Comparison of ENCODE assay signal across 8 mouse cellular contexts in the genomic region with DNA sequence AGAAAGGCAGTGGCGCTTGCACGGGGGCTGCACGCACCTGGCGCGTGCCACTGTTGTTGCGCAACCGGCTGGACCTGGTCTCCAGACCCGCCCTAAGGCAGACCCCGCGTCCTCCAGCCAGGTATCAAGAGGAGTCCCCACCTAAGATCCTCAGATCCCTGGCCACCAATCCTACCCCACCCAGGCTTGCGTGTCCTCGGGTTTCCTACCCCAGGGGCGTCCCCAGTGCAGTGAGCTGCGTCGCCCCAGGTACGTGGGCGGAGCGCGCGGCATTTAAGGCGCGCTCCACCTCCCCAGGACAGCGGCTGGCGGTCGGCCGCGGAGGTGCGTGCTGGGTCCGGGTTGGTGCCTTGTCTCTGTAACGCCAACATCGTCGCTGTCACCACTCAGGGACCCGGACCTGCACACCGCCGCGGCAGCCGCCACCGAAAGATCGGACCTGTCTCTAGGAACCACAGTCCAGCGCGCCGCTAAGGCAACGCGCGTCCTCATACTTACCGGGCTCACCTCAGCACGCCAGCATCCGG. TPM values are rescaled to one million over a fixed set of nuclear protein-coding genes. Genes with fewer than 3 reads are reported as not detected.
DNase-seq lines count a peak whose midpoint lies in the region; ATAC-seq and TF ChIP-seq lines count a peak whose summit lies in the region.

A gene (plus strand): TSS at position 358 of the 527 bp plus-strand sequence.

- ATAC-seq in forebrain, embryonic 14.5 days: peak; percentile 42; the same call in 1 of the 2 replicates
- ATAC-seq in stomach, embryonic 16.5 days (ENCODE audit: insufficient read depth, low FRiP score): peak; percentile 47; the same call in 1 of the 2 replicates

- no peak within 1 kb of the TSS for H3K27ac ChIP-seq in forebrain, embryonic 14.5 days (ENCODE audit: low read depth, low read length)
- H3K27ac ChIP-seq in stomach, embryonic 16.5 days (ENCODE audit: low read length): no peak within 1 kb of the TSS

- no peaks in the 10 kb centered on the region for H3K36me3 ChIP-seq in E14TG2a.4 (ENCODE audit: insufficient read depth, low read length)
- no peaks in the 10 kb centered on the region for H3K36me3 ChIP-seq in forebrain, embryonic 14.5 days (ENCODE audit: control insufficient read depth, insufficient read depth, low read length)
- H3K36me3 ChIP-seq in stomach, embryonic 16.5 days (ENCODE audit: control insufficient read depth, insufficient read depth, low read length): no peaks in the 10 kb centered on the region

- H3K27me3 ChIP-seq in E14TG2a.4 (ENCODE audit: insufficient read depth, low read length): peaks cover 65% of the 10 kb centered on the region
- peaks cover 31% of the 10 kb centered on the region for H3K27me3 ChIP-seq in forebrain, embryonic 14.5 days (replicated peaks; ENCODE audit: control insufficient read depth, insufficient read depth, low read length)
- H3K27me3 ChIP-seq in stomach, embryonic 16.5 days (ENCODE audit: control insufficient read depth, insufficient read depth, low read length): peaks cover 33% of the 10 kb centered on the region

- H3K4me3 ChIP-seq in E14TG2a.4 (replicated peaks; ENCODE audit: low read length): peak within 1 kb of the TSS; percentile 81
- H3K4me3 ChIP-seq in forebrain, embryonic 14.5 days (ENCODE audit: low read depth, low read length): peak within 1 kb of the TSS; percentile 35
- H3K4me3 ChIP-seq in stomach, embryonic 16.5 days (replicated peaks; ENCODE audit: low read length): peak within 1 kb of the TSS; percentile 43

- peaks cover 33% of the 10 kb centered on the region for H3K4me1 ChIP-seq in E14TG2a.4 (replicated peaks; ENCODE audit: low read depth, low read length)
- no peaks in the 10 kb centered on the region for H3K4me1 ChIP-seq in forebrain, embryonic 14.5 days (ENCODE audit: control insufficient read depth, insufficient read depth, low read length)
- H3K4me1 ChIP-seq in stomach, embryonic 16.5 days (ENCODE audit: control insufficient read depth, insufficient read depth, low read length): peaks cover 4% of the 10 kb centered on the region; the same call in 1 of the 2 replicates

- peak within 1 kb of the TSS; percentile 49 for H3K9ac ChIP-seq in forebrain, embryonic 14.5 days (ENCODE audit: low read length)
- peak within 1 kb of the TSS; percentile 60 for H3K9ac ChIP-seq in stomach, embryonic 16.5 days (ENCODE audit: low read length)

- H3K9me3 ChIP-seq in E14TG2a.4 (ENCODE audit: low read length): no peaks in the 10 kb centered on the region
- no peaks in the 10 kb centered on the region for H3K9me3 ChIP-seq in forebrain, embryonic 14.5 days (replicated peaks; ENCODE audit: control insufficient read depth, low read length)
- H3K9me3 ChIP-seq in stomach, embryonic 16.5 days (replicated peaks; ENCODE audit: control insufficient read depth, low read length): no peaks in the 10 kb centered on the region

- DNase-seq in cerebellum, postnatal 10 days: peak; percentile 19 to 25
- no peak for DNase-seq in cerebellum, adult 9-10 months
- no peak for DNase-seq in forebrain, embryonic 14.5 days (ENCODE audit: low spot score)
- DNase-seq in liver: peak; percentile 9
- no peak for DNase-seq in cerebellum, postnatal 36 days
- no peak for DNase-seq in lung, postnatal 25 days (ENCODE audit: low spot score)

- no peak for TF ChIP-seq CTCF in E14TG2a.4 (conservative IDR thresholded peaks at IDR 0.05; ENCODE audit: low read length)

- under 1% methylated on average over 43 of the region's 48 CpGs for WGBS in forebrain, embryonic 14.5 days
- WGBS in stomach, embryonic 16.5 days: 1% methylated on average over 48 of the region's 48 CpGs

- peak within 1 kb of the TSS; percentile 67 for H3K4me2 ChIP-seq in forebrain, embryonic 14.5 days (ENCODE audit: low read length)
- peak within 1 kb of the TSS; percentile 75 for H3K4me2 ChIP-seq in stomach, embryonic 16.5 days (ENCODE audit: low read depth, low read length)

RNA-seq across cellular contexts. Expression of the gene that starts here (rescaled TPM):
- polyA plus RNA-seq in forebrain, embryonic 14.5 days (2014; fragmentation: Nextera tagmentation; extraction: Ambion mirVana): 0.14 and 0.26 TPM in 2 replicates
- 0.04 and 0.19 TPM in 2 replicates for polyA plus RNA-seq in stomach, embryonic 16.5 days (2015; fragmentation: Nextera tagmentation; extraction: Ambion mirVana)

Comparison
In these comparisons a context has a peak if more than half of its experiments do, and no peak if none do; other contexts are left out.
1. DNase-seq: peak in cerebellum, postnatal 10 days (2 of 2) and liver (single experiment); none in cerebellum, adult 9-10 months (single experiment), forebrain, embryonic 14.5 days (single experiment), cerebellum, postnatal 36 days (0 of 2) and lung, postnatal 25 days (single experiment).
2. Peak in ATAC-seq, H3K4me3 ChIP-seq, H3K9ac ChIP-seq and H3K4me2 ChIP-seq in forebrain, embryonic 14.5 days; RNA of the gene not detected or under 1 TPM.
3. Peak in ATAC-seq, H3K4me3 ChIP-seq, H3K9ac ChIP-seq and H3K4me2 ChIP-seq in stomach, embryonic 16.5 days; RNA of the gene not detected or under 1 TPM.
4. Peak in every context shown above with its lines, with median percentiles within 50 percentile points of each other: H3K4me3 ChIP-seq.